Mouse (Mus musculus) heart, embryonic 11.5 days (tissue): ENCODE results near the gene Bend4. TPM values are rescaled to one million over a fixed set of nuclear protein-coding genes. Genes with fewer than 3 reads are reported as not detected.

Source experiments
- ATAC-seq: fragments of 200-750 bp; cut with Nextera tagmentation; replicated peaks from 2 replicates; pipeline ENCODE4 v1.8.0; 2017; ENCODE audit warnings: moderate library complexity; ENCODE audit not compliant: insufficient number of reproducible peaks, low FRiP score, low TSS enrichment
- H3K27ac ChIP-seq: fragments of 300-500 bp; sonication (generic); 2 replicates; pipeline ENCODE4 v1.5.1; 2014; ENCODE audit warnings: mild to moderate bottlenecking, low read depth, low read length
- H3K27me3 ChIP-seq: fragments of 300-500 bp; sonication (generic); 2 replicates; pipeline ENCODE4 v1.6.1; 2014; ENCODE audit warnings: mild to moderate bottlenecking, low read length, mixed read lengths; ENCODE audit not compliant: control insufficient read depth, insufficient read depth
- H3K36me3 ChIP-seq: fragments of 300-500 bp; sonication (generic); 2 replicates; pipeline ENCODE4 v1.6.1; 2014; ENCODE audit warnings: mild to moderate bottlenecking, low read length, moderate library complexity, mixed read lengths; ENCODE audit not compliant: control insufficient read depth, insufficient read depth
- H3K4me1 ChIP-seq: fragments of 300-500 bp; sonication (generic); 2 replicates; pipeline ENCODE4 v1.6.1; 2014; ENCODE audit warnings: low read length; ENCODE audit not compliant: control insufficient read depth, insufficient read depth
- H3K4me2 ChIP-seq: fragments of 300-500 bp; sonication (generic); 2 replicates; pipeline ENCODE4 v1.6.1; 2014; ENCODE audit warnings: mild to moderate bottlenecking, moderate library complexity
- H3K4me3 ChIP-seq: fragments of 300-500 bp; sonication (generic); 2 replicates; pipeline ENCODE4 v1.5.1; 2014; ENCODE audit warnings: low read depth, low read length
- H3K9ac ChIP-seq: fragments of 300-500 bp; sonication (generic); 2 replicates; pipeline ENCODE4 v1.6.1; 2014; ENCODE audit warnings: mild to moderate bottlenecking, low read depth, low read length, moderate library complexity
- H3K9me3 ChIP-seq: fragments of 300-500 bp; sonication (generic); replicated peaks from 2 replicates; pipeline ENCODE4 v1.6.1; 2016; ENCODE audit warnings: low read length; ENCODE audit not compliant: control insufficient read depth
- WGBS: fragments of 180-500 bp; shearing (Covaris S2); extraction: QIAGEN DNeasy Blood & Tissue Kit; methylation state at CpG from one replicate; pipeline ENCODE4 v1.1.7; 2014; ENCODE audit not compliant: insufficient replicate concordance; 5-methylcytosine and 5-hydroxymethylcytosine counted together
- polyA plus RNA-seq: library from polyadenylated mRNA; unstranded; fragments of >200 nt; fragmentation: Nextera tagmentation; extraction: Ambion mirVana; gene quantifications from 2 replicates; pipeline ENCODE4 v1.2.1, GENCODE M21; 2014

Bend4 gene
- polyA plus RNA-seq, 1 experiment from 2014 or later = 25.7 TPM

DNA sequence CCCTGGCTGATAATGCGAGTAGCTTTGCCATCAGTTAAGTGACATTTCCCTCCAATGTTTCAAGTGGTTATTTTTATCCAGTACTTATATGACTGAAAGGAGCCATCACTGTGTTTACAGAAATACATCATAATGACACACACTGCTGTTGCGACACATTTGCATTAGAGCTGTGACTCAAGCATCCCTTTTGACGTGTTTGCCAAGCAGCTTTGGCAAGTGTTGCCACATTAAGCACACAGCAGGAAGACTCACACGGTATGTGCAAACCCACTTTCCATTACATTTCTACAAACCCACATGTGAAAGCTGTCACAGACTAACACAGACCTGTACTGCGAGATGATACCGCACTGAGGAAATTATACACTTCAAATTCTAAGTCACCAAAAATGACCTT, 34.2 kb downstream of the Bend4 start:
- Histone ChIP-seq H3K9me3 (no peaks in the 10 kb centered on the region), H3K4me2 (no peak overlapping the region), H3K4me1 (peaks cover 5% of the 10 kb centered on the region; the same call in 1 of the 2 replicates), H3K4me3 (no peak overlapping the region), H3K36me3 (peaks cover 6% of the 10 kb centered on the region), H3K27ac (no peak overlapping the region), H3K9ac (no peak overlapping the region), H3K27me3 (no peaks in the 10 kb centered on the region)
- 85% methylated on average over 6 of the region's 6 CpGs for WGBS
- no peak for ATAC-seq

DNA sequence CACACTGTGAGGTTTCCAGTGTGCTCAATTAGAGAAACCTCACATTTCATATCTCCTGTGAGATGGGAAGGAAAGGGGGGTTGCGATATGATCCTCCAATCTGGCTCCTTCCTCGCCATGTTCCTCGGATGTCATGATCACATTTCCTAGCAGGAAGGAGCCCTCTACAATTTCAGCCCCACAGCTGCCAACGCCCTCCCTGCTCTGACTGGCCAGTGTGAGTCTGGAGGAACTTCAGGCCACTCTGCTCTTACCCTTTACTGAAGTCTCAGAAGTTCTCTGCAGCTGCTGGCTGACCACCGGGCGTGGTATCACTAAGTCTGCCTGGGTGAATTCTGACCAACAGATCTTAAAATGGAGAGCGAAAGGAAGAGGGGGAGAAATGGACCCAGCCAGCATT, 45.6 kb downstream of the Bend4 start:
- Histone ChIP-seq H3K4me2 (no peak overlapping the region), H3K9me3 (no peaks in the 10 kb centered on the region), H3K27me3 (no peaks in the 10 kb centered on the region), H3K4me1 (no peaks in the 10 kb centered on the region), H3K9ac (no peak overlapping the region), H3K27ac (no peak overlapping the region), H3K4me3 (no peak overlapping the region), H3K36me3 (no peaks in the 10 kb centered on the region)
- no peak for ATAC-seq
- 88% methylated on average over 7 of the region's 7 CpGs for WGBS

DNA sequence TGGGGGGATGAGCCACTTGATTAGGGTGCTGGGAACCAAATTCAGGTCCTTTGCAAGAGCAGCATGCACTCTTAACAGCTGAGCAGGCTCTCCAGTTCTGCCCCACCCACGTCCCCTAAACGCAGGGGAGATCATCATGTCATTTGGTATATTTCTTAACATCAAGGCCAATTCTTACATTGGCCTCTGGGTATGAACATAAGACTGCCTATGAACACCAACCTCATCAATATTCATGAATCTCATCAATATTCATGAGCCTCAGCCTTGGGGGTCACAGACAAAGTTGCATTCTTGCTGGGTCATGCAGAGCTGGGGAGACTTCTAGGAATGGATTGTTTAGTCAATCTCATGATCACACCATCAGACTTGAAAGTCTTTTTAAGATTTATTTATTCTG, 46.4 kb downstream of the Bend4 start:
- ATAC-seq = no peak
- no peaks in the 10 kb centered on the region for H3K4me1 ChIP-seq
- WGBS = 91% methylated on average over 2 of the region's 2 CpGs

DNA sequence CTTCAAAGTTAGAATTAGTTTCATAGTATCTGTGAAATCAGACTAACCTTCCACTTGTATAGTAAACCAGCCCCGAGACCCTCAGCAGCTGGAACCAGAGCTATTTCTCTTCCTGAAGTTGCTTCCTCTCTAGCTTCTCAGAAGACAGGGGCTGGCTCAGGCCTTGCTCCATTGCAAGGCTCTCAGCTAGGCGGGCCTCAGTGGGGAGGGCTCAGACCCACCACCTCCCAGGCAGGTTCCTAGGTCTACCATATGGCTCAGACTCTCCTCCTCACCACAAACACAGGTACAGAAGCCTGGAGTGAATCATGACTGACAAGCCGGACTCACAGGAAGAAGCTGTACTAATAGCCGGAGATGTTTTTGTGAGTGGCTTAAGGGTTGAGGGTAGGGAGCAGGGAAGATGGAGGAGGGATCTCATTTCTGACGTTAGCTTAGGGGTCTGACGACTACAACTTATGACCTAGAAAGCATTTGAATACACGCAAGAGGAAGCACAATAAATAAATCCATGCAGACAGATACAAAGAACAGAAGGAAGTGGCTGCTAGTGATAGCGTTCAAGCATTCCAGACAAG, 51.0 kb downstream of the Bend4 start:
- no peak for ATAC-seq
- WGBS = 61% methylated on average over 8 of the region's 8 CpGs

More for the DNA sequence above, 46.4 kb downstream of the Bend4 start:
- H3K4me2 ChIP-seq = no peak overlapping the region
- H3K9me3 ChIP-seq = no peaks in the 10 kb centered on the region
- no peaks in the 10 kb centered on the region for H3K36me3 ChIP-seq
- no peak overlapping the region for H3K9ac ChIP-seq
- no peak overlapping the region for H3K27ac ChIP-seq
- H3K4me3 ChIP-seq = no peak overlapping the region
- no peaks in the 10 kb centered on the region for H3K27me3 ChIP-seq

DNA sequence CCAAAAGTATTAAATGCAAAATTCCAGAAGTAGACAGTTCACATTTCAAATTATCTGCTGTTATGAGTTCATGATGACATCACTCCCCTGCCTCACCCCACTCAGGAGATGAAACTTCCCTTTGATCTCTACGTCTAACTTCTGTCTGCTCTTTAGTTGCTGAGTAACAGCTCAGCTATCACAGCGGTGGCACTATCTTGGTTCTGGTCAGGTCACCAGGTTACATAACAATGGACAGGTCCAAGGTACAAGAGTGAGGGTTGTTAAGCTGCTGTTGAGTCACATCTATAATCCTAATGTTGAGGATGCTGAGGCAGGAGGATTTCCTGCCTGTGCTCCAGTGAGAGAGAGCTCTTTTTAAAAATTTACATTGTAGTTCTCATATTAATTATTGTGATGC, 65.2 kb downstream of the Bend4 start:
- whole genome bisulfite sequencing = 49% methylated on average over 2 of the region's 2 CpGs
- H3K27ac ChIP-seq = no peak overlapping the region

More for the DNA sequence above, 51.0 kb downstream of the Bend4 start:
- H3K27me3 ChIP-seq = no peaks in the 10 kb centered on the region
- no peak overlapping the region for H3K4me3 ChIP-seq
- H3K4me1 ChIP-seq = no peaks in the 10 kb centered on the region
- H3K36me3 ChIP-seq = no peaks in the 10 kb centered on the region
- no peak overlapping the region for H3K27ac ChIP-seq
- H3K9me3 ChIP-seq = no peaks in the 10 kb centered on the region
- no peak overlapping the region for H3K4me2 ChIP-seq
- H3K9ac ChIP-seq = no peak overlapping the region

DNA sequence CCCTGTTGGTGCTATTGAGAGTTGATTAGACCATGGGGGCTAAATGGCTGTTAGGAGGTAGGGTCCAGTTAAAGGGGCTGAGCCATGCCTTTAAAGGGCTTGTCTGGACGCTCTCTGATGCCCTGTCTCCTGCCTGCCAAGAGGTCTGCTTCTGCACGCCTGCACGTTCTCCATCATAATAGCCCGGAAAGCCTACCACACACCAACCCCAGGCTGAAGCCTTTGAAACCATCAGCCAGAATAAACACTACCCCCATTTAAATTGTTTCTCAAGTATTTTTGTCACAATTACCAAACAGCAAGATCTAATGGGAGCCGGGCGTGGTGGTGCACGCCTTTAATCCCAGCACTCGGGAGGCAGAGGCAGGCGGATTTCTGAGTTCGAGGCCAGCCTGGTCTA, 65.8 kb downstream of the Bend4 start:
- H3K4me3 ChIP-seq = no peak overlapping the region
- 89% methylated on average over 10 of the region's 10 CpGs for WGBS
- H3K36me3 ChIP-seq = no peaks in the 10 kb centered on the region
- no peaks in the 10 kb centered on the region for H3K9me3 ChIP-seq
- H3K4me1 ChIP-seq = no peaks in the 10 kb centered on the region
- H3K4me2 ChIP-seq = no peak overlapping the region
- no peaks in the 10 kb centered on the region for H3K27me3 ChIP-seq
- H3K27ac ChIP-seq = no peak overlapping the region
- no peak for ATAC-seq
- no peak overlapping the region for H3K9ac ChIP-seq

More for the DNA sequence above, 65.2 kb downstream of the Bend4 start:
- Histone ChIP-seq H3K4me3 (no peak overlapping the region), H3K9me3 (no peaks in the 10 kb centered on the region), H3K4me1 (no peaks in the 10 kb centered on the region), H3K27me3 (no peaks in the 10 kb centered on the region), H3K36me3 (no peaks in the 10 kb centered on the region), H3K4me2 (no peak overlapping the region), H3K9ac (no peak overlapping the region)
- no peak for ATAC-seq

DNA sequence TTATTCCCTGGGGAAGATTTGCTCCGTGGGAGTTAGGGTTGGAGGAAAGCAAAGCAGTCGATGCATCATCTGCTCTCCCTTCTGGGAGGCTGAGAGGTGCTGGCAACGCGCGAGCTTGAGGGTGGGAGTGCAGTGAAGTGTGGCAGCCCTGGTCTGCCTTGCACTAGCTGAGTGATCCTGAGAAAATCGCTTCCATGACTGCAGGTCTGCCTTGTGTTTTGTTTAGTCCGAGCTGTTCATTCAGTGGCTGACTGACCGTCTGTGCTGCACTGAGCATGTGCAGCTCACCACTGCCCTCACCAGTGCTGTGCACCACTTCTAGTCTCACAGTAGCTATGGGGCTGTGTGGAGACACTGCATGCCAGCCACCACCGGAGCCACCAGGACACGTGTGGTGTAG, 79.2 kb downstream of the Bend4 start:
- Histone ChIP-seq H3K27ac (no peak overlapping the region), H3K9me3 (no peaks in the 10 kb centered on the region), H3K4me1 (no peaks in the 10 kb centered on the region), H3K9ac (no peak overlapping the region), H3K4me3 (no peak overlapping the region), H3K4me2 (no peak overlapping the region), H3K27me3 (no peaks in the 10 kb centered on the region), H3K36me3 (peaks cover 27% of the 10 kb centered on the region)
- no peak for ATAC-seq
- 79% methylated on average over 10 of the region's 10 CpGs for whole genome bisulfite sequencing

DNA sequence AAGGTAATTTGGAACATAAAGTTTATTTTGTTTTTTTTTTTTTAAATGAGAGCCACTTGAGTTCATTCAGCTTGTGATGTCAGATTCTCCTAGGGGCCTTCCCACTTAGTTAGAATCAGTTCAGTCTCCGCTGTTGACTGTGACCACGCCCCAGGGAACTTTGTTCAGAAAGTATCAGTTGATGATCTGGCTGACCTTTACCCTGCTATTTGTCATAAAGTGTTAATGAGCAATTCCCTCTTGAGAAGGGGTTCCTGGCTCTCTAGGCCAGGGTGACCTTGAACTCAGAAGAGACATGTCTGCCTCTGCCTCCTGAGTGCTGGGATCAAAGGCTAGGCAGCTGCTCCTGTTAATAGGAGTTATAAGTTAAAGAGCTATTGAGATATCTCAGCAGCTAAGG, 81.0 kb downstream of the Bend4 start:
- H3K36me3 ChIP-seq = peaks cover 27% of the 10 kb centered on the region
- H3K4me1 ChIP-seq = no peaks in the 10 kb centered on the region
- no peak overlapping the region for H3K4me3 ChIP-seq
- H3K27me3 ChIP-seq = no peaks in the 10 kb centered on the region
- H3K27ac ChIP-seq = no peak overlapping the region
- no peak overlapping the region for H3K4me2 ChIP-seq
- H3K9me3 ChIP-seq = no peaks in the 10 kb centered on the region
- no peak for ATAC-seq
- 99% methylated on average over 2 of the region's 2 CpGs for WGBS
- H3K9ac ChIP-seq = no peak overlapping the region
